Mouse (Mus musculus) kidney, embryonic 15.5 days (tissue): ENCODE data around the gene Loxl3. TPM values are rescaled to one million over a fixed set of nuclear protein-coding genes. Genes with fewer than 3 reads are reported as not detected.

Source experiments
- ATAC-seq: fragments of 200-750 bp; cut with Nextera tagmentation; replicated peaks from 2 replicates; pipeline ENCODE4 v1.8.0; 2017; ENCODE audit warnings: moderate TSS enrichment; ENCODE audit not compliant: low FRiP score
- H3K27ac ChIP-seq: fragments of 300-500 bp; sonication (generic); 2 replicates; pipeline ENCODE4 v1.5.1; 2015; ENCODE audit warnings: mild to moderate bottlenecking, inconsistent platforms
- H3K27me3 ChIP-seq: fragments of 300-500 bp; sonication (generic); 2 replicates; pipeline ENCODE4 v1.6.1; 2015; ENCODE audit warnings: inconsistent platforms
- H3K36me3 ChIP-seq: fragments of 300-500 bp; sonication (generic); 2 replicates; pipeline ENCODE4 v1.6.1; 2015; ENCODE audit warnings: inconsistent platforms
- H3K4me1 ChIP-seq: fragments of 300-500 bp; sonication (generic); 2 replicates; pipeline ENCODE4 v1.6.1; 2015; ENCODE audit warnings: inconsistent platforms
- H3K4me2 ChIP-seq: fragments of 300-500 bp; sonication (generic); 2 replicates; pipeline ENCODE4 v1.6.1; 2015; ENCODE audit warnings: moderate library complexity, mild to moderate bottlenecking, inconsistent platforms
- H3K4me3 ChIP-seq: fragments of 300-500 bp; sonication (generic); replicated peaks from 2 replicates; pipeline ENCODE4 v1.5.1; 2015; ENCODE audit warnings: mild to moderate bottlenecking, inconsistent platforms
- H3K9ac ChIP-seq: fragments of 300-500 bp; sonication (generic); 2 replicates; pipeline ENCODE4 v1.6.1; 2015; ENCODE audit warnings: mild to moderate bottlenecking, inconsistent platforms
- H3K9me3 ChIP-seq: fragments of 300-500 bp; sonication (generic); replicated peaks from 2 replicates; pipeline ENCODE4 v1.6.1; 2016; ENCODE audit warnings: inconsistent platforms
- WGBS: fragments of 180-500 bp; shearing (Covaris S2); methylation state at CpG from one replicate; pipeline ENCODE4 v1.1.7; 2015; ENCODE audit warnings: mixed read lengths; 5-methylcytosine and 5-hydroxymethylcytosine counted together
- polyA plus RNA-seq: library from polyadenylated mRNA; unstranded; fragments of >200 nt; fragmentation: Nextera tagmentation; extraction: Ambion mirVana; gene quantifications from 2 replicates; pipeline ENCODE4 v1.2.1, GENCODE M21; 2015

The Loxl3 gene
- polyA plus RNA-seq, 1 experiment from 2014 or later = 21.6 TPM

DNA sequence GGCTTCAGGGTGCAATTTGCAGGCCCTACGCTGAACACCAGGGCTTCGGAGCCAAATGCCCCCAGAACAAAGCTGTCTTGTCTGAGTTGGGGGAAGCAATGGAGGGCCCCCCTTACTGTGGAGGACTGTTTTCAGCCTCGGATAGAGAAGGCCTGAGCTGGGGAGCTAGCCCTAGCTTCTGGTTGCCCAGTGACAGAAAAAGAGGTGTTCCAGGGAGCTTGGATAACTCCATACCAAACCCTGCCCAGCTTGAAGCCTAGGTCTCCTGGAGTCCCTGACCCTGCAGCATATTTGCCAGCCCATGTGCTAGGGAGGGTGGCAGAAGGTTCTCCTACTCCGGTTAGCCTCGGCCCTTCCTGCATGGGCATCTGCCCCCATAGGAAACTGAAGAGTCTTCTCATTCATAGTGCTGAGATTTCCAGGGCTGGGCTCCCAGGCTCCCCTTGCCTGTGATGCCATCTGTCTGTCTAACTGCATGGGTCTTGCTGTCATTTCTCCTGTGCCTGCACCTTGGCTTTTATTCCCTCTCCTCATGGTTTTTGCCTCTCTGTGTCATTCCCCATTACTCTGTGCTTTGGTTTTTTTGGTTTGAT, 586 bp downstream of the Loxl3 start:
- Histone ChIP-seq H3K36me3 (peaks cover 13% of the 10 kb centered on the region), H3K4me3 (peak overlapping the region; percentile 71), H3K27ac (peak overlapping the region; percentile 94), H3K4me2 (peak overlapping the region; percentile 93), H3K27me3 (peaks cover 21% of the 10 kb centered on the region), H3K4me1 (peaks cover 51% of the 10 kb centered on the region), H3K9ac (peak overlapping the region; percentile 61), H3K9me3 (no peaks in the 10 kb centered on the region)
- 0 out of 2 replicates have a peak, but pooled peaks have one; percentile 4 for ATAC-seq
- 13% methylated on average over 5 of the region's 5 CpGs for WGBS

- no peak overlapping the region for H3K9ac ChIP-seq
- H3K27me3 ChIP-seq = no peaks in the 10 kb centered on the region
- no peaks in the 10 kb centered on the region for H3K9me3 ChIP-seq
- 82% methylated on average over 8 of the region's 8 CpGs for WGBS
- no peak overlapping the region for H3K4me3 ChIP-seq
- H3K36me3 ChIP-seq = no peaks in the 10 kb centered on the region
- no peak for ATAC-seq
- peaks cover 39% of the 10 kb centered on the region for H3K4me1 ChIP-seq
- no peak overlapping the region for H3K4me2 ChIP-seq
- H3K27ac ChIP-seq = no peak overlapping the region
Measured at GRCm38 (mm10) chr6:83037188-83037587, 3.2 kb downstream of the Loxl3 start.

DNA sequence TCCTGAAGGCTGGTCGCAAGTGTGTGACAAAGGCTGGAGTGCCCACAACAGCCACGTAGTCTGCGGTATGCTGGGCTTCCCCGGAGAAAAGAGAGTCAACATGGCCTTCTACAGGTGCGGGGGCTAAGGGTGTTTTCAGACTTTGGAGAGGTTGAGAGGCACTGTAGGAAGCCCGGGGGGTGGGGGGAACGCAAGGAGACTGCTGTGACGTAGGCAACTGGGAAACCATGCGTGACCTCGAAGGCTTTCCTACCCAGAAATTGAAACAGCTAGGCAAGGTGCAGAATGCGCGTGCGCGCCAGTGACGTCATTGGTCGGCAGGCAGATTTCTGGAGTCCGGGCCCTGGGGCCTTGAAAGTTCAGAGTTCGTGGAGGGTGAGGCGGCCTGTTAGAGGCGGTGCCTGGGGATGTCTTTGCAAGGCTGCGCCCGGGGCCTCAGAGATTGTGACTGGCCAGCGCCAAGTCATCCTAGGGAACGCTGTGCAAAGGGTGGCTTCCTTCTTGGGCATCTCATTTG, 4.6 kb downstream of the Loxl3 start:
- 0 out of 2 replicates have a peak overlapping the region, but pooled peaks have one; percentile 7 for H3K27ac ChIP-seq
- 12% methylated on average over 24 of the region's 24 CpGs for WGBS
- H3K27me3 ChIP-seq = no peaks in the 10 kb centered on the region
- peak; percentile 65 for ATAC-seq
- no peaks in the 10 kb centered on the region for H3K9me3 ChIP-seq
- peaks cover 29% of the 10 kb centered on the region for H3K4me1 ChIP-seq
- H3K36me3 ChIP-seq = no peaks in the 10 kb centered on the region
- H3K4me2 ChIP-seq = peak overlapping the region; percentile 62
- H3K4me3 ChIP-seq = peak overlapping the region; percentile 30
- H3K9ac ChIP-seq = no peak overlapping the region

- no peak overlapping the region for H3K4me2 ChIP-seq
- no peak overlapping the region for H3K9ac ChIP-seq
- WGBS = 85% methylated on average over 5 of the region's 5 CpGs
- ATAC-seq = no peak
- H3K9me3 ChIP-seq = no peaks in the 10 kb centered on the region
- H3K27me3 ChIP-seq = no peaks in the 10 kb centered on the region
- no peak overlapping the region for H3K27ac ChIP-seq
- H3K4me1 ChIP-seq = peaks cover 11% of the 10 kb centered on the region
- H3K4me3 ChIP-seq = no peak overlapping the region
- no peaks in the 10 kb centered on the region for H3K36me3 ChIP-seq
Measured at GRCm38 (mm10) chr6:83040601-83041000, 6.6 kb downstream of the Loxl3 start.

GRCm38 (mm10) chr6:83043561-83043960, 9.6 kb downstream of the Loxl3 start:
- Histone ChIP-seq H3K9ac (no peak overlapping the region), H3K4me1 (peaks cover 4% of the 10 kb centered on the region), H3K27me3 (no peaks in the 10 kb centered on the region), H3K9me3 (no peaks in the 10 kb centered on the region), H3K36me3 (no peaks in the 10 kb centered on the region), H3K4me2 (no peak overlapping the region), H3K4me3 (no peak overlapping the region), H3K27ac (no peak overlapping the region)
- no peak for ATAC-seq
- WGBS = 64% methylated on average over 6 of the region's 6 CpGs

- ATAC-seq = no peak
- no peak overlapping the region for H3K9ac ChIP-seq
Measured at GRCm38 (mm10) chr6:83043993-83044392, 10.0 kb downstream of the Loxl3 start.

DNA sequence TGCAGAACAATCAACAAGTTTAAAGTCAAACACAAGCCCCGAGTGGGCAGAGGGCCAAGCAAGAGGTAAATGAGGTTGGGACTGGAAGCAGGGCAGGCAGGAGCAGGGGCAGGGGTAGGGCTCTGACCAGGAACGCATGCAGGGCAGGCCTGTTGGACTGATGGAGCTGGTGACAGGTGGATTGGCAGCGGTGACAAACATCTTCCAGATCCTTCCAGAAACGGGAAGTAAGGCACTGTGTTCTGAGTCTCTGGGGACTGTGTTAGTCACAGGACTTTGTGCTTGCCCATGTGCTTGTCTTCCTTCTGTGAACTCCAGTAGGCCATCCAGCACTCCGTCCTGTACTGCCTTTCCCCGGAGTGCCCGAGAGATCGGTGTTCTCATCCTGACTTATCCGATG, 10.8 kb downstream of the Loxl3 start:
- Histone ChIP-seq H3K9ac (no peak overlapping the region), H3K27ac (no peak overlapping the region), H3K27me3 (no peaks in the 10 kb centered on the region), H3K36me3 (no peaks in the 10 kb centered on the region), H3K4me3 (no peak overlapping the region), H3K4me2 (no peak overlapping the region), H3K9me3 (no peaks in the 10 kb centered on the region), H3K4me1 (no peaks in the 10 kb centered on the region)
- ATAC-seq = no peak
- WGBS = 76% methylated on average over 9 of the region's 9 CpGs

More at GRCm38 (mm10) chr6:83043993-83044392, 10.0 kb downstream of the Loxl3 start:
- Histone ChIP-seq H3K9me3 (no peaks in the 10 kb centered on the region), H3K4me2 (no peak overlapping the region), H3K4me3 (no peak overlapping the region), H3K27me3 (no peaks in the 10 kb centered on the region), H3K4me1 (no peaks in the 10 kb centered on the region), H3K27ac (no peak overlapping the region), H3K36me3 (no peaks in the 10 kb centered on the region)
- 91% methylated on average over 5 of the region's 5 CpGs for whole genome bisulfite sequencing

GRCm38 (mm10) chr6:83049367-83049766, 15.4 kb downstream of the Loxl3 start:
- peaks cover 21% of the 10 kb centered on the region for H3K36me3 ChIP-seq
- ATAC-seq = no peak

GRCm38 (mm10) chr6:83053136-83053960, 19.4 kb downstream of the Loxl3 start:
- Histone ChIP-seq H3K4me3 (peak overlapping the region; percentile 99), H3K4me1 (peaks cover 28% of the 10 kb centered on the region), H3K9ac (peak overlapping the region; percentile 94), H3K4me2 (peak overlapping the region; percentile 93), H3K27me3 (no peaks in the 10 kb centered on the region), H3K36me3 (peaks cover 44% of the 10 kb centered on the region), H3K9me3 (no peaks in the 10 kb centered on the region), H3K27ac (peak overlapping the region; percentile 92)
- peak; percentile 2; the same call in 1 of the 2 replicates for ATAC-seq
- whole genome bisulfite sequencing = 2% methylated on average over 26 of the region's 26 CpGs

More at GRCm38 (mm10) chr6:83049367-83049766, 15.4 kb downstream of the Loxl3 start:
- no peaks in the 10 kb centered on the region for H3K27me3 ChIP-seq
- WGBS = 67% methylated on average over 10 of the region's 10 CpGs
- no peak overlapping the region for H3K27ac ChIP-seq
- no peak overlapping the region for H3K9ac ChIP-seq
- H3K4me1 ChIP-seq = peaks cover 15% of the 10 kb centered on the region
- H3K4me3 ChIP-seq = no peak overlapping the region
- no peaks in the 10 kb centered on the region for H3K9me3 ChIP-seq
- no peak overlapping the region for H3K4me2 ChIP-seq

DNA sequence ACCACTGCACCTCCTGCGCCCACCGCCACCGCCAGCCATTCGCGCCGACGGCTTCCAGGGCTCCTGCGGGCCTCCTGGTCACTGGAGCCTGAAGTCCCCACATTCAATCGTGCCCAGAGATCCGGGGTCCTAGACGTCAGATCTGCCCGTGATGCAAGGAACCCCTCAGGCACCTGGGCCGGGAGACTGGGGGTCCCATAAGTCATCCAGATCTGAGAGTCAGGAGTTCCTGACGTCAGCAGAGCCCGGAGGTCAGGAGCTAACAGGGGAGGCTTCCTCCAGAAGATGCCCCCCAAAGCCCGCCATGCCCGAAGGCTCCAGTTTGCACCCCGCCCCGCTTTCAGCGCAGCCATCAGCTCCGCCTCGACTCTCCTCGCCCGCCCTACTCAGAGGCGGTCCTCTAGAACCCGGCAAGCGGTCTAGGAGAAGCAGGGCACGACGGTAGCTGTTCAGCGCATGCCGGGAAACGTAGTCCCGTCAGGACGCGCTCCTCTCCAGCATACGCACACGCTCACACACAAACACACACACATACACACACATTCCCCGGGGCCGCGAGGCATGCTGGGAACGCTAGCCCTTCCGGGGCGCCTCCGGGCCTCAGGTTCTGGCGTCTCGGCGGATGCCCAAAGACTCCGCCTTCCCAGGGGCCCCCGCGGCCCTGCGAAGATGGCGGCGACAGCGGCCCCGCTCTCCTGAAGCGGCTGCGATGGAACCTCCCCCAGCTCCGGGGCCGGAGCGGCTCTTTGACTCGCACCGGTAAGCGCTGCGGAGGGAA, 20.3 kb downstream of the Loxl3 start, which contains the start of gene Aup1:
Gene Aup1 (plus strand): TSS at position 448 of the 778 bp plus-strand sequence.
- Histone ChIP-seq H3K9me3 (no peaks in the 10 kb centered on the region), H3K36me3 (peaks cover 44% of the 10 kb centered on the region), H3K9ac (peak within 1 kb of the TSS; percentile 94), H3K4me2 (peak within 1 kb of the TSS; percentile 93), H3K4me1 (peaks cover 28% of the 10 kb centered on the region), H3K27me3 (no peaks in the 10 kb centered on the region), H3K27ac (peak within 1 kb of the TSS; percentile 92), H3K4me3 (peak within 1 kb of the TSS; percentile 99)
- WGBS = under 1% methylated on average over 59 of the region's 64 CpGs
- ATAC-seq = peak; percentile 97

GRCm38 (mm10) chr6:83054871-83055431, 21.0 kb downstream of the Loxl3 start, which contains the start of gene Htra2:
Htra2 (minus strand) TSS chr6:83055273.
- H3K27me3 ChIP-seq = no peaks in the 10 kb centered on the region
- H3K27ac ChIP-seq = peak within 1 kb of the TSS; percentile 92
- H3K4me1 ChIP-seq = peaks cover 28% of the 10 kb centered on the region
- peak within 1 kb of the TSS; percentile 94 for H3K9ac ChIP-seq
- peak within 1 kb of the TSS; percentile 99 for H3K4me3 ChIP-seq
- peak within 1 kb of the TSS; percentile 93 for H3K4me2 ChIP-seq
- H3K36me3 ChIP-seq = peaks cover 42% of the 10 kb centered on the region
- peak; percentile 38 for ATAC-seq
- WGBS = 0% methylated on average over 50 of the region's 50 CpGs
- H3K9me3 ChIP-seq = no peaks in the 10 kb centered on the region
